Mouse (Mus musculus) heart, postnatal 0 days (tissue): ENCODE data around the gene Hoxd3. TPM values are rescaled to one million over a fixed set of nuclear protein-coding genes. Genes with fewer than 3 reads are reported as not detected.

Source experiments
- ATAC-seq: fragments of 200-750 bp; cut with Nextera tagmentation; 2 replicates; pipeline ENCODE4 v1.8.0; 2017; ENCODE audit warnings: low read depth, moderate number of reproducible peaks, moderate library complexity; ENCODE audit not compliant: insufficient read depth
- DNase-seq: peaks from one replicate; pipeline ENCODE4 v3.0.0-alpha.2; 2016; ENCODE audit warnings: low spot score
- H3K27ac ChIP-seq: fragments of 300-500 bp; sonication (generic); 2 replicates; pipeline ENCODE4 v1.5.1; 2014; ENCODE audit warnings: low read depth, mild to moderate bottlenecking
- H3K27me3 ChIP-seq: fragments of 300-500 bp; sonication (generic); 2 replicates; pipeline ENCODE4 v1.6.1; 2014; ENCODE audit warnings: low read length, mixed read lengths; ENCODE audit not compliant: control insufficient read depth, insufficient read depth
- H3K36me3 ChIP-seq: fragments of 300-500 bp; sonication (generic); replicated peaks from 2 replicates; pipeline ENCODE4 v1.6.1; 2014; ENCODE audit warnings: low read length, mixed read lengths; ENCODE audit not compliant: control insufficient read depth, insufficient read depth
- H3K4me1 ChIP-seq: fragments of 300-500 bp; sonication (generic); 2 replicates; pipeline ENCODE4 v1.6.1; 2014; ENCODE audit warnings: antibody characterized with exemption; ENCODE audit not compliant: control insufficient read depth, insufficient read depth
- H3K4me2 ChIP-seq: fragments of 300-500 bp; sonication (generic); 2 replicates; pipeline ENCODE4 v1.6.1; 2014; ENCODE audit warnings: low read depth, mild to moderate bottlenecking, low read length, moderate library complexity
- H3K4me3 ChIP-seq: fragments of 300-500 bp; sonication (generic); 2 replicates; pipeline ENCODE4 v1.5.1; 2014; ENCODE audit warnings: low read depth, low read length
- H3K9ac ChIP-seq: fragments of 300-500 bp; sonication (generic); replicated peaks from 2 replicates; pipeline ENCODE4 v1.6.1; 2014; ENCODE audit warnings: low read depth, low read length, mixed read lengths
- H3K9me3 ChIP-seq: fragments of 300-500 bp; sonication (generic); replicated peaks from 2 replicates; pipeline ENCODE4 v1.6.1; 2016; ENCODE audit warnings: low read length; ENCODE audit not compliant: control insufficient read depth
- CTCF ChIP-seq: IDR thresholded peaks from 2 replicates; pipeline ENCODE4 v1.5.1; 2016; ENCODE audit warnings: antibody characterized with exemption, control low read depth, low read depth
- EP300 ChIP-seq: IDR thresholded peaks from 2 replicates; pipeline ENCODE4 v1.6.1; 2016; ENCODE audit warnings: antibody characterized with exemption, low read depth
- WGBS: fragments of 180-500 bp; shearing (Covaris S2); extraction: QIAGEN DNeasy Blood & Tissue Kit; methylation state at CpG from one replicate; pipeline ENCODE4 v1.1.7; 2014; 5-methylcytosine and 5-hydroxymethylcytosine counted together
- polyA plus RNA-seq: library from polyadenylated mRNA; unstranded; fragments of >200 nt; fragmentation: Nextera tagmentation; extraction: Ambion mirVana; gene quantifications from 2 replicates; pipeline ENCODE4 v1.2.1, GENCODE M21; 2015
- total RNA-seq: library from RNA; depleted of rRNA; stranded (reverse); fragments of >200 nt; gene quantifications from 2 replicates; pipeline ENCODE4 v1.2.3, GENCODE M21; 2014; ENCODE audit warnings: low replicate concordance

Gene Hoxd3
- total and polyA plus RNA-seq, 2 experiments from 2014 or later: 0.04 TPM; not detected in 1

DNA sequence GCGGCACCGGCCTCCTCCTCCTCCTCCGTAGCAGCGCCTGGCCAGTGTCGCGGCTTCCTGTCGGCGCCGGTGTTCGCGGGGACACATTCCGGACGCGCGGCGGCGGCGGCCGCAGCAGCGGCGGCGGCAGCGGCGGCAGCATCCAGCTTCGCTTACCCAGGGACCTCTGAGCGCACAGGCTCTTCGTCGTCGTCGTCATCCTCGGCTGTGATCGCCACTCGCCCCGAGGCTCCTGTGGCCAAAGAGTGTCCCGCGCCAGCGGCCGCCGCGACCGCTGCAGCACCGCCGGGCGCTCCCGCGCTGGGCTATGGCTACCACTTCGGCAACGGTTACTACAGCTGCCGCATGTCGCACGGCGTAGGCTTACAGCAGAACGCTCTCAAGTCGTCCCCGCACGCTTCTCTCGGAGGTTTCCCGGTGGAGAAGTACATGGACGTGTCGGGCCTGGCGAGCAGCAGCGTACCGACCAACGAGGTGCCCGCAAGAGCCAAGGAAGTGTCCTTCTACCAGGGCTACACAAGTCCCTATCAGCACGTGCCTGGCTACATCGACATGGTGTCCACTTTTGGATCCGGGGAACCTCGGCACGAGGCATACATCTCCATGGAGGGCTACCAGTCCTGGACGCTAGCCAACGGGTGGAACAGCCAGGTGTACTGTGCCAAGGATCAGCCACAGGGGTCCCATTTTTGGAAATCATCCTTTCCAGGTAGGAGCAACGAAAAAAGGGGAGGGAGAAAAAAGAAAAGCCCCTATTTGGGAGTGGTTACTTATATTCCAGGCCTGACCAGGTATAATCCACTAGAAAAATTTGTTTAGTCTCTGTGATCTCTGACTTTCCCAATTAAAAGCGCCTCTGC is 43.1 kb upstream of the Hoxd3 start:
- Histone ChIP-seq H3K36me3 (no peaks in the 10 kb centered on the region), H3K9me3 (no peaks in the 10 kb centered on the region), H3K4me3 (peak overlapping the region; percentile 51), H3K4me1 (peaks cover 8% of the 10 kb centered on the region; the same call in 1 of the 2 replicates), H3K27ac (no peak overlapping the region), H3K9ac (no peak overlapping the region), H3K27me3 (peaks cover 99% of the 10 kb centered on the region), H3K4me2 (peak overlapping the region; percentile 68)
- peak; percentile 44; the same call in 1 of the 2 replicates for ATAC-seq
- DNase-seq: no peak
- TF ChIP-seq CTCF: no peak
- TF ChIP-seq EP300: no peak
- under 1% methylated on average over 58 of the region's 74 CpGs for WGBS

DNA sequence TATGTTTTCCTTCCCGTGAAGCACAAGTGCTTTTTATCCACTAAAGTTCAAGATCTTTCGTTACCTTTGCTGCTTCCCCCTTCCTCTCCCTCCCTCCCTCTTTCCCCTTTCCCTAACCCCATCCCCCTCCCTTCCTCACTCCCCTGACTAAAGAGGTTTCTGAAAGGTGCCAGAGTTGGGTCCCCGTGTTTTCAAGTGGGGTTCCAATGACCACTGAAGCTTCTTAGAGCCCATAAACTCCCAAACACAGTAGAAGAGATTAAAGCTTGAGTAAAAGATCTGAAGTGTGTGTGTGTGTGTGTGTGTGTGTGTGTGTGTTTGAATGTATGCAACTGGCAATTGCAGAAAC is 42.5 kb upstream of the Hoxd3 start:
- H3K9ac ChIP-seq: no peak overlapping the region
- DNase-seq (no peak), ATAC-seq (no peak)
- no peaks in the 10 kb centered on the region for H3K36me3 ChIP-seq
- WGBS: 1% methylated on average over 3 of the region's 3 CpGs
- H3K4me3 ChIP-seq: no peak overlapping the region
- no peaks in the 10 kb centered on the region for H3K9me3 ChIP-seq
- peaks cover 99% of the 10 kb centered on the region for H3K27me3 ChIP-seq
- no peak overlapping the region for H3K4me2 ChIP-seq
- TF ChIP-seq EP300: no peak
- no peak for TF ChIP-seq CTCF
- no peak overlapping the region for H3K27ac ChIP-seq
- peaks cover 8% of the 10 kb centered on the region; the same call in 1 of the 2 replicates for H3K4me1 ChIP-seq

DNA sequence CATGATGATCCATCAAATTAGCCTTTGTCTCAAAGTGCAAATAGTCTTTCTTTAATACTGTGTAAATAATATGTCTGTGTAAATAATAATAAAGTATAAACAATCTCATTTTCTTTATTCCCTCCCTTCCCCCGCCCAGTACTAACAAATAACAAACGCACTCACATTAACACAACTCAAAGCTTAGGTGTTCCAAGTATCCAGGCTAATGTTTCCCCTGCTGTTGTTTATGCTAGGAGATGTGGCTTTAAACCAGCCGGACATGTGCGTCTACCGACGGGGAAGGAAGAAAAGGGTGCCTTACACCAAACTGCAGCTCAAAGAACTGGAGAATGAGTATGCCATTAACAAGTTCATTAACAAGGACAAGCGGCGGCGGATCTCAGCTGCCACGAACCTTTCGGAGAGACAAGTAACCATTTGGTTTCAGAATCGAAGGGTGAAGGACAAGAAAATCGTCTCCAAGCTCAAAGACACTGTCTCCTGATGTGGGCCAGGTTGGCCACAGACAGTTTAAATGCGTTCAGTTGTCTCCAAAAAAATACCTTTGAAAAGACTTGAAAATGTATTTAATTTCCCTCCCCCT is 42.0 kb upstream of the Hoxd3 start:
- Histone ChIP-seq H3K4me2 (no peak overlapping the region), H3K4me3 (no peak overlapping the region), H3K27me3 (peaks cover 99% of the 10 kb centered on the region), H3K27ac (no peak overlapping the region), H3K36me3 (no peaks in the 10 kb centered on the region), H3K9ac (no peak overlapping the region), H3K4me1 (peaks cover 8% of the 10 kb centered on the region; the same call in 1 of the 2 replicates), H3K9me3 (no peaks in the 10 kb centered on the region)
- no peak for TF ChIP-seq EP300
- TF ChIP-seq CTCF: no peak
- ATAC-seq (no peak), DNase-seq (no peak)
- 3% methylated on average over 14 of the region's 14 CpGs for WGBS

GRCm38 (mm10) chr2:74670632-74671188 is 41.0 kb upstream of the Hoxd3 start:
- TF ChIP-seq CTCF: no peak
- no peak for TF ChIP-seq EP300
- ATAC-seq: no peak

DNA sequence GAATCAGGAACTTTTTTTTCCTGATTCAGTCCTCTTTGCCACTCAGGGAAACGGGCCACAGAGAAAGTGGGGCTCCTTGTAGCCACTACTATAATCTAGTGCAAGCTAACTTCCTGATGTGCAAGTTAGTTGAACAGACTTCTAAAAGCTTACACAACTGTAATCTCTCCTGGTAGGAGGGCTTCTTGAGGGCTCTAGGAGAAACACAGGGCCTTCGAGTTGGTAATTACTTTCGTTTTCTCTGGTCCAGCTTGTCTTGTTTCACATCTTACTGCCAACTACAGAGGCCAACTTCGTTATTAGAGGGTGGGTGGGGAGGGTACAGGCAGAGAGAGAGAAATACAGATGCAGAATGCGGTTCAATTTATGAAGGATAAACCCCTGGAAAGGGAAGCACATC is 39.9 kb upstream of the Hoxd3 start:
- no peaks in the 10 kb centered on the region for H3K36me3 ChIP-seq
- no peak for TF ChIP-seq CTCF
- no peak for TF ChIP-seq EP300
- H3K27me3 ChIP-seq: peaks cover 100% of the 10 kb centered on the region
- H3K27ac ChIP-seq: no peak overlapping the region
- no peak for ATAC-seq
- H3K4me1 ChIP-seq: peaks cover 8% of the 10 kb centered on the region; the same call in 1 of the 2 replicates
- no peak for DNase-seq
- H3K9ac ChIP-seq: no peak overlapping the region
- peak overlapping the region; percentile 41; the same call in 1 of the 2 replicates for H3K4me3 ChIP-seq
- no peaks in the 10 kb centered on the region for H3K9me3 ChIP-seq
- WGBS: 19% methylated on average over 5 of the region's 5 CpGs
- peak overlapping the region; percentile 3; the same call in 1 of the 2 replicates for H3K4me2 ChIP-seq

More at GRCm38 (mm10) chr2:74670632-74671188, 41.0 kb upstream of the Hoxd3 start:
- Histone ChIP-seq H3K27ac (no peak overlapping the region), H3K4me1 (peaks cover 8% of the 10 kb centered on the region; the same call in 1 of the 2 replicates), H3K9me3 (no peaks in the 10 kb centered on the region), H3K27me3 (peaks cover 99% of the 10 kb centered on the region), H3K4me2 (no peak overlapping the region), H3K4me3 (no peak overlapping the region), H3K36me3 (no peaks in the 10 kb centered on the region), H3K9ac (no peak overlapping the region)
- DNase-seq: no peak
- WGBS: 10% methylated on average over 3 of the region's 3 CpGs
